Mouse (Mus musculus) hematopoietic stem cell, adult 5-6 weeks (primary cell): Measurements from ENCODE around the gene Map3k5. TPM values are rescaled to one million over a fixed set of nuclear protein-coding genes. Genes with fewer than 3 reads are reported as not detected.
"Not testable (repeated sequence)": the region's sequence is repeated elsewhere in the genome, so short reads cannot be mapped to it uniquely, and the experiment has no call there.

Experiments used
- ATAC-seq, 2 experiments: fragments of 125-278 bp in 1 of 2; replicated peaks in 1 of 2; 2 replicates each; pipeline ENCODE4 v1.8.0; 2016 to 2017; ENCODE audit warnings: inconsistent platforms in 2 of 2, mild to moderate bottlenecking in 2 of 2, moderate number of reproducible peaks in 2 of 2, low read depth in 1 of 2, moderate TSS enrichment in 1 of 2; ENCODE audit not compliant: low FRiP score in 2 of 2, poor library complexity in 2 of 2, severe bottlenecking in 2 of 2, insufficient read depth in 1 of 2, low TSS enrichment in 1 of 2
- total RNA-seq: library from RNA; stranded (forward); fragments of 172-1452, 232-1000 nt; gene quantifications from 2 replicates; pipeline ENCODE4 v1.2.3, GENCODE M21; 2017

Gene Map3k5
- total RNA-seq, 1 experiment from 2014 or later: 22.7 TPM

DNA sequence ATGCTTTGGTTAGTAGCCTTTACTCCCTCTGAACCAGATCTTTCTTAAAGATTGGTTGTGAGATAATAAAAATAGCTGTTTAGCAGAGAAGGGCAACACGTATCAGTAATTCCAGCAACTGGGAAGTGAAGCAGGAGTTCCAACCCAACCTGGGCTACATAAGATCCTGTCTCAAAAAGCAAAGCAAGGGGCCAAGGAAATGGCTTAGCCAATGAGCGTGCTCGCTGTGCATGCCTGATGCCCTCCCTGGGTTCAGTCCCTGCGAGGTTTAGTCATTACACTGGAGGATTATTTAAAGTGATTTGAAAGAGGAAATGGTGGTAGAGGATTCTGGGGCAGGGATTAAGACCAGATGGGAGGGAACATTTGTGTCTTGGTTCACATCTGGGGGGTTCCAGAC is 14.8 kb downstream of the Map3k5 start:
- ATAC-seq: no peak

DNA sequence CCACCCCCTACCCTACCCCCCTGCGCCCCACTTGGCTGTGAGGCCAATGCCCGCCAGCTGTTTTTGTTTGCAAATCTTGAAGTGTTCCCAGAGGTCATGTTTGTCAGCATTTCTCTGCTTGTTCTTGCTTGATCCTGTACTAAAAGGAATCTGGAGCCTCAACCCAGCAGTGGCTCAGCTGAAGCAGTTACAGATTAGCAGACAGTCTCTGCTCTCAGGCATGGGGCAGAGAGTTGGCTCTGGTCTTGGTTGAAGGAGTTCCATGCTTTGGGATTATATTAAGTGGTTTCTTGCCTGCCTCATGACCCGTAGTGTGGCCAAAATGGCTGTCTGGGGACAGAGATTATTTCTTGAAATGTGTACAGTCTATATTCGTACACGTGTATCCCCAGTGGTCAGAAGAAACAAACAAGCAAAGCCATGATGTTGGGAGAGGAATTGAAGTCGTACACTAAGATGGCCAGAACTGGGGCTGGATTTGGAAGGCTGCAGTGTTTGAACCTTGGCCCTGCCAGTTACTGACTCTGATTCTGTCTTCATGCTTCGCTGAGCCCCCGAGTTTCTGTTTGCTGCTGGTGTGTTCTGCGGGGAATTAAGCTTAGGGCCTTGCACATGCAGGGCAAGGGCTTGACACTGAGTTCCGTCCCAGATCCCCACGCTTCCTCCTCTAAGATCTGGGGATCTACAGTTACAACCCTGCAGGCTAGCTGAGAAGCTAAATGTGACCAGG is 18.9 kb downstream of the Map3k5 start:
- no peak for ATAC-seq

DNA sequence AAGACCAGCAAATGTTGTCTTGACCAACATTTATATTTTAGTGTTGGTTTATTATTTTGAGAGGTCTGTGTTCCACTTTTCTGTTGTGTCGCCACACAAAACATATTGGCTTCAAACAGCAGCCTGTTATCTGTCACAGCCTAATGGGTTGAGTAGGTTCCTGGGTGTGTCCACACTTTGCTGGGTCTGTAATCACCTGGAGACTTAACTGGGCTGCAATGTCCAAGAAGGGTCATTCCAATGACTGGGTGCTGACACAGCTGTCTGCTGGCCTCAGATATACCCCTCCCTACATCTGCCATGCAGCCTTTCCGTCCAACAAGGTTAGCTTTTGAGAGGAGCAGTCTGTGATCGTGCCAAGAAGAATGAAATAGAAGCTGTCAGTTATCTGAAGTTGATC is 20.3 kb downstream of the Map3k5 start:
- ATAC-seq: no peak

DNA sequence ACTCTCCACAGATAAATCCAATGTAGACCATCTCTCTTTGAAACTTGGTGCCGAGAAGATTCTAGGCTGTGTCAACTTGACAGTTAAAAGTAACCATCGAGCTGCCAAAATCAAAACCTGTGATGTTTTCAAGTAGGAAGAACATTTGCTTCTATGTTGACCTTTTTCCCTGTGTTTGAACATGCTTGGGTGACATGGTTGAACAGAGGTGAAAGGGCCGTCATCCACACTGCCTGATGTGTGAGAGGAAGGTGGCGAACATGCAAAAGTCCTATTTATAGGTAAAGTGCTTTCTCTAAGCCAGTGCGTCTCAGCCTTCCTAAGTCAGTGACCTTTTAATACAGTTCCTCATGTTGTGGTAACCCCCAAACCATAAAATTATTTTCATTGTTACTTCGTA is 21.5 kb downstream of the Map3k5 start:
- no peak for ATAC-seq

DNA sequence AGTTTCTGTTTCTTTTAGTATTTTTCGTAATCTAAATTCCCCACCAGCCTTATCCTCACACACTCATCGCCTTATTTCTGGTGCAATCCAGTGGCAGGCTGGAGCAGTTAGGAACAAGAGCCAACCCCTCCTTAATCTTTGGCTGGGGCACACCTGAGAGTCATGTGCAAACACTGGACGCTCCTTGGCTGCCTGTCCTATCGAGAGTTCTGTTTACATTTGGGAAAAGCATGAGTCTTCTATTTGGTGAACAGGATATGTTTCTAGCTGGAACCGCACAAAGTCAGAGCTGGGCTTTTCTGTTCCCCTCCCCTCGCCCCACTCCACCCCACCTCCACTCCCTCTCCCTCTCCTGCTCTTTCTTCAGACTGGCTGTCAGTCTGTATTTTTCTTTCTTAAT is 22.5 kb downstream of the Map3k5 start:
- ATAC-seq: no peak

DNA sequence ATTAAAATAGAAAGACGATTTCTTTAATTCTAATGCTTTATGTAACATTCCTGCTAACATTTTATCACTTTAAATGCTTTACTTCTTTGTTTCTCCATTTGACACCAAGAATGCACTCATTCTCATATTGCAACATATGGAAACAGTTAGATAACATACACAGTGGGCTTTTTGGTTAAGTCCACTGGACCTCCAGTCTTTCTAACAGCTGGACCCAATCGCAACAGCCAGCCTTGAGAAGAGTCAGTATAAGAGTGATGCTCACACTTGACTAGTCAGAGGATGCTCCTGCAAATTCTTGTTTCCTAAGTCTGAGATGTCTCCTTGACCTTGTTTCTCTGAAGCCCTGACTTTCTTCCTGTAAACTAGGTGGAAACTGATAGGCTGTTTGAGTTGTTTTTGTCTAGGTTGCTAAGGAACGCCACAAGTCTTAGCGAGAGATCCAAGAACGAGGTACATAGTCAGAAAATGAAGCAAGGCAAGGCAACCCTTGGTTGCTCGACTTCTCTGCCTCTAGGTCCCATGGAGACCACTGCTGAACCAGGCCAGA is 26.6 kb downstream of the Map3k5 start:
- ATAC-seq: no peak

DNA sequence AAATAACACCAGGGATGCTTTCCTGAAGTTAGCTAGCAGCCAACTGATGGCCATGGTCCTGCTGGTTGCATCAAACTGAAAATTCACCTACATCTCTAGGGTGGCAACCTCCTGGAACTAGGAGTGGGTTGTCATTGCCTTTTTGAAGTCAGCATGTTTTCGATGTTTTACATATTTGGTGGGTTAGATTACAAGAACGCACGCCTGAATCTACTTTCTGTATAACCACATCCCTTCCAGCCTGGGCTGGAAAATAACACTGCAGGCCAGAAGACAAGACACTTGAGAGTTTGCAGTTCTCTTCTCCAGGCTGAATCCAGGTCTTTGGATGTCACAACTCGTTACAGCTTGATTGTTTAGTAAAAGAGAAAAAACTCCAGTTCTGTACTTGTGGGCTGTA is 28.5 kb downstream of the Map3k5 start:
- no peak for ATAC-seq

DNA sequence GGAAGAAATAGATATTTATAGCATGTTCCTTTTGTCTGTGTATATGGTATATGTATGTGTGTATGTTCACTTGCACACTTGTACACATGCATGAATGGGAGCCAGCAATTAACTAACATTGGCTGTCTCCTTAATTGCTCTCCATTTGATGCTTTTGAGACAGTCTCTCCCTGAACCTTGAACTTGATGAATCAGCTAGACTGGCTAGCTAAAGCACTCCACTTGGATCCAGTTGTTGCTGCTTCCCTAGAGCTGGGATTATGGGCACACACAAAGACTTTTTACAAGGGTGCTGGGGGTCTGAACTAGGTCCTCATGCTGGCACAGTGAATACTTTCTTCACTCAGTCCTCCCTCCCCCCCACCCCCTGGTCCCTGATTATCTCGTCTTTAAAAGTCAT is 28.9 kb downstream of the Map3k5 start:
- no peak for ATAC-seq

DNA sequence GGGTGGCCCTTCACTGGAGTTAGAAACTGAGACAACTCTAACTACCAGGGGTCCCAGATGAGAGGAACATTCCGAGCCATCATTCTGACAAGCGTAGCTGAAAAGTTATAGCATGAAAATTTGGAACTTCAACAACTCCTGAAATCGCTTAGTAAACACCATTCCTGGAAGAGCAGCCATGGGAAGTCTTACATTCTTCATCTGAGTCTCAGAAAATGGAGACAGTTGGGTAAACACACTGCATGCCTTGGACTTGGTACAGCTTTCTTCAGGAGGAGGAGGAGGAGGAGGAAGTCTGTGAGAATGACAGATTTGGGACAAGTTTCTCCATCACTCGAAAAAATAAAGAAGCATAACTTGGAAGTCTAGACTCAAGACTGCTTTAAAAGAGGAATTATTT is 29.8 kb downstream of the Map3k5 start:
- no peak for ATAC-seq

DNA sequence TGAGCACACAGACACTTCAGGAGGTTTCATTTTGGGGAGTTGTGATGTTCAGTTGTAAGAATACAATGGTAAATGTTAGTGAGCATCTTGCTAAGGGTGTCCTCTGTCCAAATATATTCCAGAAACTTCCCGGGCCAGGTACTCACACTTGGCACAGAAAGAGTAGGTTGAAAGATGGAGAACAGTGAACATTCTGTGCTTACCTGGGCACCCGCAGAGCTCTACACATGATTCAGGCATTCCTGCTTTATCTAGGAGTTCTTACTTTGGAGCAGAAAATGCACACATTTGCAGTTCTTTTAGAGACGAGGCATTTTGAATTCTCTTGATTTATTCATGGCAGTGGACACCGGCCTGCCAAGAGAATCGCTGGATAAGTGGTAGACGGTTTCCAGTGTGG is 32.3 kb downstream of the Map3k5 start:
- ATAC-seq: no peak

DNA sequence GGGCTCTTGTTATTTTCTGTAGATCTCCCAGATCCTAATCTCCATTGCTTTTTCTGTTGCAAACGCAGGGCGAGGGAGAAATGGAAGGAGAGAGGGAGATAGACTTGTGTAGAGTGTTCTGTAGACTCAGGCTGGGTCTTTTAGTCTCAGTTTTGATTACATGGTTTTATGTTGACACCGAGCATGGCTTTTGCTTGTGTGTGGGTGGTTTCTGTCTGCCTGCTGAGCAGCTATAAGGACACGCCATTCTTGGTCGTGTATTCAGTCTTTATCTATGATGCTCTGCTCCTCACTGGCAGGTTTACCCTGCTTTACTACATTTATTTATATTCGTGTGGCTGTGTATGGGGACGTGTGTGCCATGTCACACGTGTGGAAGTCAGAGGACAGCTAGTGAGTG is 34.2 kb downstream of the Map3k5 start:
- no peak for ATAC-seq

DNA sequence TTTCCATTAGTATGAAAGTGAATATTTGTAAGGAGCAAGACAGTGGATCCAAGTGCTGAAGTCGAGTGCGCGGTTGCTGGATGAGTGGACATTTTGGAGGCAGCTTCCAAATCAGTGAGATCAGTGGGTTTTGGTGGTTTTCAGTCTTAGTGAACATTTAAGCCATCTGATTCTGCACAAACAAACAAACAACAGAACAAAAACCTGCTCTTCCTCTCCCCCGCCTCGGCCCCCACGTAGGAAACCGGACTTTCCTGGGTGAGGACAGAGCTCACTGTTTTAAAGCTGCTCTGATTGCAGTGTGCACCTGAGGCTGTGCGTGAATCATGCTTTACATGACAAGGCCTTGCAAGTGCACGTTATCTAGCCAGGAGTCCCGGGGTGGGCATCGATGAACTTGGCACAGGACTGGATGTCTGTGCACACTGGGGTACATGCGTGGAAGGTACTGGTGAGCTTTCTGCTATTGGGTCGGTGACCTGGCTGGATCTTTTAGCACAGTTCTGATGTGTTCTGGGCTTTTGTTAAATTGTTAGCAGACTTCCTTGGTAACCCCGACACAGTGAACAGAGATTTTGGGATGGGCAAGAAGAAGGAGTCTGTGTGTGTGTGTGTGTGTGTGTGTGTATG is 35.7 kb downstream of the Map3k5 start:
- no peak for ATAC-seq

DNA sequence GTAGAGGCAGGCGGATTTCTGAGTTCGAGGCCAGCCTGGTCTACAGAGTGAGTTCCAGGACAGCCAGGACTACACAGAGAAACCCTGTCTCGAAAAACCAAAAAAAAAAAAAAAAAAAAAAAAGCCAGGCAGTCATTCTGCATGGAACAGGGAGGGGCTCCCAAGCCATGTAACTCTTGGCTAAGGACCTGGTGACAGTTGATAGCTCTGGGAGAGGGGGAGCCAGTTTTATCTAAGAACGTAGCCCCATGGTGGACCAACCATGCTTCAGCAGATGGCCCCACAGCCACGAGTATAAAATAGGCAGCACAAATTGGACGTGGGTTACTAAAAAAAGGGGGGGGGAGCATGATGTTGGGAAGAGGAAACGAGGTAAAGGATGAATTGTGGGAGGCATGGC is 37.2 kb downstream of the Map3k5 start:
- not testable (repeated sequence) for ATAC-seq

DNA sequence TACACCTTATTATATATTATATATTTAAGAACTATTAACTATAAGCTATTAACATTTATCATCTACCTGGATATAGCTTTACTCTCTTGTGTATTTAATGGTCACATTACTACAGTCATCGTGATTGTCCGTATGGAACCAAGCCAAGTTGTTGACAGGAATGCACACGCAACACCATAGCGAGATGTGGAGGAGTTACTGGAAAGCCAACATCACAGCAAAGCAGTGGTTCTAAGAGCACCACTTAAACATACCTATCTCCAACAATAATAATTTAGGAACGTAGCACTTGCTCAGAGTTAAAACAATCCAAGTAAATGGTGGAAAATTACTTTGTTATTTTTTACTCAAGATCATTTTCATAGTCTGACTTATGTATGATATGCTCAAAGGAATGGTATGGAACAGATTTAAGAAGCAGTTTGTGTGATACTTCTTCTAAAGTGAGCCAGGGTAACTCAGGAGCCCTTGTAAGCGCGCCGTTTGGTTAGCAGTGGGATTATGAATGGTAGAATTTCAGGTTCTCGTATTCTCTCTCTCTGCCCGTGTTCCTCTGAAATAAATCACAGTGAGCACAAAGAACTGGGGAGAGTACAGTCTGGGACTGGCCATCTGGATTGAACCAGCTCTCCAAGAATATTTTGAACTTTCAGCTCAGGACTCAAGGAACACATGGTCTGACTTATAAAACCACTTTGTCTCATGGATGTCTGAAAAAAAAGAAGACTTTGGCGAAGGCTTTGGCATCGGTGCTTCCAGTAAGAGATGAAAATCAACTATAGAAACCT is 39.2 kb downstream of the Map3k5 start:
- no peak for ATAC-seq

DNA sequence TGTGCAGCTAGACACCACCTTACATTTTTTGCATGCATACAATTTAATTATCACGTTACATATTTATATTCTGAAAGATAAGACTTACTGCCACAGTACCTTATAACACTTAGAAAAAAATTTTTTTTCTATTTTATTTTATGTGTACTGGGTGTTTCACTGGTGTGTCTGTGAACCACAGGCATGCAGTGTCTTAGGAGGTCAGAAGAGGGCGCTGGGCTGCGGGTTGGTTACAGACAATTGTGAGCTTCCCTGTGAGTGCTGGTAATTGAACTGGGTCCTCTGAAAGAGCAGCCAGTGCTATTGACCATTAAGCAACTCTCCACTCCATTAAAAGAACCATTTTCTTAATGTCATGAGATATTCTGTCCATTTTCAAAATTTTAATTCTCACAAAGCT is 43.3 kb downstream of the Map3k5 start:
- no peak for ATAC-seq

DNA sequence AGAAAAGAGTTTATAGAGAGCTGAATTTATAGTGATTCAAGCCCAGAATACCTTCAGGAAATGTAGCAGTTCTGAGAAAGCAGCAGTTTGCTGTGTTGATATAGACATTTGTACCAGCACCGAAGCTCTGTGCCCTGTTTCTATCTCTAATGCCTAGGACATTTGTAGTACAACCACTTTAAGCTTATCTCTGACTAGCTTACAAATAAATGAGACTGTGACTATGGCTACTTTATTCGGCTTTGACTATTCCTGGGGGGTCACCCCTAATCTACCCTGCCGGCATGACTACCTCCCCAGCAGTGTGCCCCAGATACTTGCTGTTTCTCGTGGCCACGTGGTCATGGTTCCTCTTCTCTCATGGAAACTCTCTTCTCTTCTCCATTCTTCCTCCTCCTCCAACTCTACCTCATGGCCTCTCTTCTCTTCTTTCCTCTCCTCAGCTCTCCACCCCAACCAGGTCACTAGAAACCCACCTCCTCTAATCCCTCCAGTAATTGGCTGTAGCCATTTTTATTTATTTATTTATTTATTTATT is 44.5 kb downstream of the Map3k5 start:
- no peak for ATAC-seq

DNA sequence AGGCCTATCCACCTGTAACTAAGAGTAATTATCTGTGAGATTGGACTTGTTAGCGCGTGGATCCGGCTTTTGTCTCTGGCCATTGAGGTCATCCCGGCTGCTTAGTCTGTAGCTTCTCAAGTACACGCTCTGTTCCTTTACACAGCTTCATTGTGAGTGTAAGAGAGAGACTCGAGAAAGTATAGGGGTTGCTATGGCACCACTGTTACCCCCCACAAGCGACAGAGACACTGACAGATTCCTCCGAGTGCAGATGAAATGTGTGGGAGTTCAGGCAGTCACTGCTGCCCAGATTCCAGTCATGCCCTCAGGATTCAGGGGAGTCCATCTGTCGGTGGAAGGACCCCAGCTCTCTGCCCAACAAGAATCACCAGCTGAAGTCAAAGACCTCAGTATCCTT is 53.5 kb downstream of the Map3k5 start:
- ATAC-seq: no peak

DNA sequence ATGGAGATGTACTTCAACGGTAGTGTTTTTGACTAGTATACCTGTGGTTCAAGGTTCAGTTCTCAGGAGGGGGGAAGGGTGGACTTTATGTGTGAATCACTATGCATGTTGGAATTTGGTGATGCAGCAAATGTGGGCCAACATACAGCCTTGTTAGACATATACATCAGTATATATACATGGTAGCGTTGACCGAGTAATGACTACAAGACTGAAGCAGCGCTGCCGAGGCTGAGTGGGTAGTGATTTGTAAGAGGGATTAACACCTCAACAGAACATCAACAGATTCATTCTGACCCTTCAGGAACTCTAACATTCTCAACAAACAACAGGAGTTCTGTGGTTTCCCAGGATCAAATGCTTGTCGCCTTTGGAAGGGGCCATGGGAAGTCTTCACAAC is 55.7 kb downstream of the Map3k5 start:
- no peak for ATAC-seq
